Mouse (Mus musculus) forebrain, embryonic 10.5 days (tissue): ENCODE results near the gene Lgals9. TPM values are rescaled to one million over a fixed set of nuclear protein-coding genes. Genes with fewer than 3 reads are reported as not detected.
A peak's percentile ranks its signal among the peaks of the same experiment; 100 is the strongest.

Experiments
- DNase-seq: peaks from one replicate; pipeline ENCODE4 v3.0.0-alpha.2; 2017; ENCODE audit warnings: low spot score; ENCODE audit errors: extremely low spot score
- H3K27ac ChIP-seq: fragments of 300-500 bp; sonication (generic); 2 replicates; pipeline ENCODE4 v1.5.1; 2016; ENCODE audit warnings: mild to moderate bottlenecking
- H3K27me3 ChIP-seq: fragments of 300-500 bp; sonication (generic); 2 replicates; pipeline ENCODE4 v1.6.1; 2016; ENCODE audit warnings: mild to moderate bottlenecking; ENCODE audit not compliant: poor library complexity, severe bottlenecking
- H3K36me3 ChIP-seq: fragments of 300-500 bp; sonication (generic); replicated peaks from 2 replicates; pipeline ENCODE4 v1.6.1; 2016; ENCODE audit warnings: mild to moderate bottlenecking, moderate library complexity
- H3K4me1 ChIP-seq: fragments of 300-500 bp; sonication (generic); 2 replicates; pipeline ENCODE4 v1.6.1; 2016
- H3K4me3 ChIP-seq: fragments of 300-500 bp; sonication (generic); 2 replicates; pipeline ENCODE4 v1.5.1; 2016; ENCODE audit warnings: mild to moderate bottlenecking, moderate library complexity
- H3K9me3 ChIP-seq: fragments of 300-500 bp; sonication (generic); 2 replicates; pipeline ENCODE4 v1.6.1; 2016; ENCODE audit warnings: mild to moderate bottlenecking, moderate library complexity
- WGBS: fragments of 180-500 bp; shearing (Covaris S2); methylation state at CpG from one replicate; pipeline ENCODE4 v1.1.7; 2016; 5-methylcytosine and 5-hydroxymethylcytosine counted together
- polyA plus RNA-seq: library from polyadenylated mRNA; unstranded; fragments of >200 nt; fragmentation: Nextera tagmentation; extraction: Ambion mirVana; gene quantifications from 2 replicates; pipeline ENCODE4 v1.2.1, GENCODE M21; 2016

The Lgals9 gene
- 2.0 and 2.6 TPM in 2 replicates for polyA plus RNA-seq

GRCm38 (mm10) chr11:78984483-78985177 lies at the start of gene Lgals9:
Gene Lgals9 (minus strand): TSS chr11:78984946.
- DNase-seq = no peak
- Histone ChIP-seq H3K9me3 (no peaks in the 10 kb centered on the region), H3K27ac (no peak within 1 kb of the TSS), H3K4me1 (no peaks in the 10 kb centered on the region), H3K27me3 (no peaks in the 10 kb centered on the region), H3K4me3 (no peak within 1 kb of the TSS), H3K36me3 (no peaks in the 10 kb centered on the region)
- WGBS = 80% methylated on average over 10 of the region's 10 CpGs

- Histone ChIP-seq H3K27ac (no peak overlapping the region), H3K9me3 (no peaks in the 10 kb centered on the region), H3K27me3 (no peaks in the 10 kb centered on the region), H3K4me3 (no peak overlapping the region), H3K4me1 (peaks cover 8% of the 10 kb centered on the region), H3K36me3 (peaks cover 1% of the 10 kb centered on the region; the same call in 1 of the 2 replicates)
- no peak for DNase-seq
- WGBS = 91% methylated on average over 11 of the region's 11 CpGs
Observed at GRCm38 (mm10) chr11:79033636-79034035, 48.9 kb upstream of the Lgals9 start.

DNA sequence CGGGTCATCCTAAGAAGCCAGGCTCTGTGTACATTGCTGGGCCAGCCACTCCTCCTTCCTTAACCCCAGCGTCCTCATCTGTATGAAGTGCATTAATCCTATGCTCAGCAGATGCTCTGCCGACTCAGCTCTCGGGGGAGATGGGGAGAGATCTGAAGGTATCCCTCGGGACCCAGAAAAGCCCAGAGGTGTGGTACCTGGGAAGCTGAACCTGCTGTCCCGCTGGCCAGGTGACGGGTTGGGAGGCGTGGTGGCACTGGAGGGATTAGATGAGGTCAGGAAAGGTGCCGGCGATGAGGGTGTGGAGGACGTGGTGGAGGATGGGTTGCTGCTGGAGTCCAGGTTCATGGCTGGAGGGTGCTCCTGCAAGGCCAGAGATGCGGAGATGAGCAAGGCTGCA lies 48.3 kb upstream of the Lgals9 start:
- peaks cover 8% of the 10 kb centered on the region for H3K4me1 ChIP-seq
- H3K36me3 ChIP-seq = peaks cover 2% of the 10 kb centered on the region; the same call in 1 of the 2 replicates
- no peaks in the 10 kb centered on the region for H3K27me3 ChIP-seq
- no peaks in the 10 kb centered on the region for H3K9me3 ChIP-seq
- DNase-seq = no peak
- no peak overlapping the region for H3K27ac ChIP-seq
- 86% methylated on average over 12 of the region's 12 CpGs for WGBS
- no peak overlapping the region for H3K4me3 ChIP-seq

- Histone ChIP-seq H3K27ac (no peak overlapping the region), H3K36me3 (peaks cover 11% of the 10 kb centered on the region), H3K4me3 (no peak overlapping the region), H3K9me3 (no peaks in the 10 kb centered on the region), H3K4me1 (peaks cover 8% of the 10 kb centered on the region), H3K27me3 (no peaks in the 10 kb centered on the region)
- WGBS = 81% methylated on average over 5 of the region's 5 CpGs
- no peak for DNase-seq
Observed at GRCm38 (mm10) chr11:79031452-79031746, 46.7 kb upstream of the Lgals9 start.

- peak; percentile 82 for DNase-seq
- Histone ChIP-seq H3K4me3 (no peak overlapping the region), H3K27ac (0 out of 2 replicates have a peak overlapping the region, but pooled peaks have one; percentile 44), H3K27me3 (no peaks in the 10 kb centered on the region), H3K36me3 (peaks cover 11% of the 10 kb centered on the region), H3K4me1 (peaks cover 8% of the 10 kb centered on the region), H3K9me3 (no peaks in the 10 kb centered on the region)
- 57% methylated on average over 19 of the region's 19 CpGs for WGBS
Observed at GRCm38 (mm10) chr11:79030570-79031451, 46.1 kb upstream of the Lgals9 start.

GRCm38 (mm10) chr11:79023751-79024150 lies 39.0 kb upstream of the Lgals9 start:
- 74% methylated on average over 6 of the region's 6 CpGs for WGBS
- H3K27ac ChIP-seq = peak overlapping the region; percentile 63; the same call in 1 of the 2 replicates
- peaks cover 29% of the 10 kb centered on the region for H3K4me1 ChIP-seq
- no peak for DNase-seq
- H3K27me3 ChIP-seq = peaks cover 12% of the 10 kb centered on the region; the same call in 1 of the 2 replicates
- no peak overlapping the region for H3K4me3 ChIP-seq
- peaks cover 35% of the 10 kb centered on the region for H3K36me3 ChIP-seq
- no peaks in the 10 kb centered on the region for H3K9me3 ChIP-seq

DNA sequence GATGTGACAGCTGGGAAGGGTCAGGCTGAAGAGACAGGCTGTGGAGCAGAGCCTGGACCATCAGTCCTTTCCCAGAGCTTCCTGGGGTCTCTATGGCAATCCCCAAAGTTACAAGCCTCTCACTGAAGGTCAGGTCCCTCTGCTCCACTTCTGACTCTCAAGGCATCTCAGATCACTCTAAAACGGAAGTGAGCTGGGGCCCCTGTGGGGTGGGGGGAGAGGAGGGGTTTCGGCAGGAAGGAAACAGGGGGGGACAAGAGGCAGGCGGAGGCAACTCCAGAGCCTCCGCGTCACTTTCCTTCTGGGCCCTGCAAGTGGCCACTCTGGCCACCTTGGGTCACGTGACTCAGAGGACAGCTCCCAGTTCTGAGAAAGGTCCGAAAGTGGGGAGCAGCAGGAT lies 38.6 kb upstream of the Lgals9 start:
- no peak overlapping the region for H3K4me3 ChIP-seq
- peaks cover 12% of the 10 kb centered on the region; the same call in 1 of the 2 replicates for H3K27me3 ChIP-seq
- peak overlapping the region; percentile 63 for H3K27ac ChIP-seq
- 35% methylated on average over 7 of the region's 7 CpGs for WGBS
- DNase-seq = no peak
- H3K9me3 ChIP-seq = no peaks in the 10 kb centered on the region
- peaks cover 29% of the 10 kb centered on the region for H3K4me1 ChIP-seq
- peaks cover 36% of the 10 kb centered on the region for H3K36me3 ChIP-seq

DNA sequence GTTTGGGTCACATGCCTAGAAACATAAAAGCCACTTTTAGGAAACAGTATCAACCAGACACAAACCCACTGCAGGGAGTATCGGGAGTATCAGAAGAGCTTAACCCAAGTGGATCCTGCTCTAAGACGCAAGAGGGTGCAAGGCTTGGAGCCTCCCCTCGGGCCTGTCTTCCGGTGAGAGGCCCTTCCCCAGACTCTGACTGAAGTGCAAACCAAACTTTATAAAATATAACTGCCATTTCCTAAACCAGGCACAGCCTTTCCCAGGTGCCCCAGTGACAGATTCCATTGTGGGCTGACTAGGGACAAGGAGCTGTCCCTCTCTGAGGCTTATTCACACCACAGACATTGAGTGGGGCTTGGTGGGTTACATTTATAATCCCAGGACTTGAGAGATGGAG lies 38.1 kb upstream of the Lgals9 start:
- WGBS = 65% methylated on average over 4 of the region's 4 CpGs
- Histone ChIP-seq H3K4me3 (no peak overlapping the region), H3K27me3 (peaks cover 12% of the 10 kb centered on the region; the same call in 1 of the 2 replicates), H3K36me3 (peaks cover 36% of the 10 kb centered on the region), H3K4me1 (peaks cover 29% of the 10 kb centered on the region), H3K27ac (peak overlapping the region; percentile 63), H3K9me3 (no peaks in the 10 kb centered on the region)
- DNase-seq = no peak

GRCm38 (mm10) chr11:79020535-79021045 lies 35.8 kb upstream of the Lgals9 start:
- no peak for DNase-seq
- H3K4me3 ChIP-seq = no peak overlapping the region
- WGBS = 87% methylated on average over 21 of the region's 21 CpGs
- peaks cover 45% of the 10 kb centered on the region for H3K4me1 ChIP-seq
- H3K27me3 ChIP-seq = peaks cover 12% of the 10 kb centered on the region; the same call in 1 of the 2 replicates
- peaks cover 43% of the 10 kb centered on the region for H3K36me3 ChIP-seq
- H3K9me3 ChIP-seq = no peaks in the 10 kb centered on the region
- 0 out of 2 replicates have a peak overlapping the region, but pooled peaks have one; percentile 15 for H3K27ac ChIP-seq

DNA sequence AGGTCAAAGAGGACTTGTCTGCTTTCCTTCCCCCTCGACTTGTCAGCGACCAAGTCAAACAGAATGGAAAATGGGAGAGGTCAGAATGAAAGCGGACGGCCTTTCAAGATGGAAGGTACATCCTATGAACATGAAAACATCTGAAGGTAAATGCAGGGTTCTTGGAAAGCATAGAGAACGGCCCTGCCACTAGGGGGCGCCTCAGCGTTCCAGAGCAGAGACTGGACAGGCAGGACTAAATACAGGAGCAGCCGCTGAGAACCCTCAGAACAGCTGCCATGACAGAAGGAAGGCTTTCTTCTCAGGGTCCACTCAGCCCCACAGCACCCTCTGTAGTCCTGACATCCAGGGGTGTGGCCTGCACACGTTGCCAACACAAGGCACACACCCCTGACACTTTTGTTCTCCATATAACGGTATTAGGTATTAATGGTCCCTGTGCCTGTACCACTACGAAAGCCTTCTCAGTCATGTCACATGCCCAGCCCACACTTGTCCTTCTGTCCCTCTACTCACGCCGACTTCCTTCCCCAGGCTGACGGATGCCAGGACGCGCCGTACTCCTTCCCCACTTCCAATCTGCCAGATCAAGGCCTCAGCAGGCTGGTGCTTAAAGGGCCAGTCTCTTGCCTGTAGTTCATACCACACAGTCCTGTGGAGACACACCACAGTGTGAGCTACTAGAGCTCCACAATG lies 35.2 kb upstream of the Lgals9 start:
- DNase-seq = no peak
- no peak overlapping the region for H3K4me3 ChIP-seq
- H3K4me1 ChIP-seq = peaks cover 49% of the 10 kb centered on the region
- peaks cover 12% of the 10 kb centered on the region; the same call in 1 of the 2 replicates for H3K27me3 ChIP-seq
- 90% methylated on average over 17 of the region's 17 CpGs for WGBS
- no peaks in the 10 kb centered on the region for H3K9me3 ChIP-seq
- 0 out of 2 replicates have a peak overlapping the region, but pooled peaks have one; percentile 15 for H3K27ac ChIP-seq
- peaks cover 44% of the 10 kb centered on the region for H3K36me3 ChIP-seq

DNA sequence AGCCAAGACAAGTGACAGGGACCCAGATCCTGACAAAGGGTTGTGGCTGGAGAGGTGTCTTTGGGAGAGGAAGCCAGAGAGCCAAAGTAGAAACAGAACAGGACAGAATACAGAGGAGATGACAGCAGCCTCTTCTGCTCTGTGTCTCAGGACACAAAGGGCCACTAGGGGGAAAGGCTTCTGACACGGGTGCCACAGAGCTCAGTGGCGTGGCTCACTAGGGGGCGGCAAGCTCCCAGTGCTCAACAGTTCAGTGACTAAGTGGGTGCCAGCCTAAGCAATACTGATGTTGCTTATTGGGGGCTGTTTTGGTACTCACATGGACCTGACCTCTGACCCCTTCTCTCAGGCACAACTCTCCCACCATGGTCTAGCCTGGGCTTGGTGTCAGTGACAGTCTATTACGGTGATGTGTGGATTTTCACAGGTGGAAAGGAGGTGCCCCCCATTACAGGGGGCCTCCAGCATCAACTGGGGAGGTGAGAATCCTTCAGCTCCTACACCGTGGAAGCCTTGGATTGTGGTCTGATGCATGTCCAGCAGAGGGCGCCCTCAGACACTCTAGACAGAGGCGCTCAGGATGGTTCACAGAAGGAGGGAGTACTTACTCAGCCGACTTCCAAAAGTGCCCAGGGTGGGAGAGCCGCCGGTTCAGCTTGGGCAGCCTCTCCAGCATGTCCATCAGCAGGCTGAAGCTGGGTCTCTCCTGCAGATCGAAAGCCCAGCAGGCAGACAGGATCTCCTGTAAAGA lies 34.4 kb upstream of the Lgals9 start:
- peak; percentile 64 for DNase-seq
- peaks cover 44% of the 10 kb centered on the region for H3K36me3 ChIP-seq
- H3K9me3 ChIP-seq = no peaks in the 10 kb centered on the region
- H3K4me3 ChIP-seq = no peak overlapping the region
- H3K27ac ChIP-seq = no peak overlapping the region
- peaks cover 57% of the 10 kb centered on the region for H3K4me1 ChIP-seq
- H3K27me3 ChIP-seq = peaks cover 12% of the 10 kb centered on the region; the same call in 1 of the 2 replicates
- 52% methylated on average over 11 of the region's 11 CpGs for WGBS
